Mouse (Mus musculus) myocyte (in vitro differentiated cells): ENCODE measurements at regions not wholly inside any gene's neighbourhood (a gene's known extent, or its start where the extent isn't known, plus 50 kb on each side); places are given as distances from the start of the nearest gene placed in this dataset.

ENCODE experiments used
- CEBPB ChIP-seq: IDR thresholded peaks from 2 replicates; pipeline ENCODE4 v1.6.1; 2011; ENCODE audit warnings: mild to moderate bottlenecking, moderate library complexity; ENCODE audit not compliant: poor library complexity, insufficient read depth, severe bottlenecking
- POLR2A ChIP-seq: IDR thresholded peaks from one replicate; pipeline ENCODE4 v1.6.1; 2011; ENCODE audit warnings: low read depth, mild to moderate bottlenecking, control low read depth, moderate library complexity; ENCODE audit not compliant: insufficient read length
- TCF12 ChIP-seq: IDR thresholded peaks from one replicate; pipeline ENCODE4 v1.6.1; 2011; ENCODE audit warnings: mild to moderate bottlenecking, control low read depth; ENCODE audit not compliant: poor library complexity, insufficient read depth, severe bottlenecking

GRCm38 (mm10) chr3:142934326-142934725, 52.5 kb upstream of the Pkn2 start:
- no peak for TF ChIP-seq TCF12
- TF ChIP-seq CEBPB, result no peak
- no peak for TF ChIP-seq POLR2A
